Mouse (Mus musculus) neural tube, embryonic 14.5 days (tissue): ENCODE measurements around the gene Cdc14b. TPM values are rescaled to one million over a fixed set of nuclear protein-coding genes. Genes with fewer than 3 reads are reported as not detected.

Experiments used
- ATAC-seq: fragments of 200-750 bp; cut with Nextera tagmentation; 2 replicates; pipeline ENCODE4 v1.8.0; 2017; ENCODE audit warnings: low read depth, mild to moderate bottlenecking, moderate TSS enrichment, moderate library complexity
- H3K27ac ChIP-seq: fragments of 300-500 bp; sonication (generic); 2 replicates; pipeline ENCODE4 v1.5.1; 2014; ENCODE audit warnings: low read depth, mild to moderate bottlenecking, control low read depth, low read length, moderate library complexity, mixed read lengths
- H3K27me3 ChIP-seq: fragments of 300-500 bp; sonication (generic); 2 replicates; pipeline ENCODE4 v1.6.1; 2014; ENCODE audit warnings: low read length; ENCODE audit not compliant: control insufficient read depth, insufficient read depth
- H3K36me3 ChIP-seq: fragments of 300-500 bp; sonication (generic); 2 replicates; pipeline ENCODE4 v1.6.1; 2014; ENCODE audit warnings: low read length, mixed read lengths; ENCODE audit not compliant: control insufficient read depth, insufficient read depth
- H3K4me1 ChIP-seq: fragments of 300-500 bp; sonication (generic); 2 replicates; pipeline ENCODE4 v1.6.1; 2014; ENCODE audit warnings: low read length; ENCODE audit not compliant: control insufficient read depth, insufficient read depth
- H3K4me2 ChIP-seq: fragments of 300-500 bp; sonication (generic); 2 replicates; pipeline ENCODE4 v1.6.1; 2014; ENCODE audit warnings: mild to moderate bottlenecking, low read depth, low read length, control low read depth
- H3K4me3 ChIP-seq: fragments of 300-500 bp; sonication (generic); 2 replicates; pipeline ENCODE4 v1.5.1; 2014; ENCODE audit warnings: low read depth, low read length, control low read depth, mixed read lengths
- H3K9ac ChIP-seq: fragments of 300-500 bp; sonication (generic); replicated peaks from 2 replicates; pipeline ENCODE4 v1.6.1; 2014; ENCODE audit warnings: low read depth, mild to moderate bottlenecking, control low read depth, low read length, mixed read lengths
- H3K9me3 ChIP-seq: fragments of 300-500 bp; sonication (generic); 2 replicates; pipeline ENCODE4 v1.6.1; 2016; ENCODE audit warnings: low read length; ENCODE audit not compliant: control insufficient read depth
- WGBS: fragments of 180-500 bp; shearing (Covaris S2); extraction: QIAGEN DNeasy Blood & Tissue Kit; methylation state at CpG from one replicate; pipeline ENCODE4 v1.1.7; 2014; 5-methylcytosine and 5-hydroxymethylcytosine counted together
- polyA plus RNA-seq: library from polyadenylated mRNA; unstranded; fragments of >200 nt; fragmentation: Nextera tagmentation; extraction: Ambion mirVana; gene quantifications from 2 replicates; pipeline ENCODE4 v1.2.1, GENCODE M21; 2014

Gene Cdc14b
- polyA plus RNA-seq, 1 experiment from 2014 or later, result 4.0 TPM

- Histone ChIP-seq H3K27ac (no peak overlapping the region), H3K4me3 (no peak overlapping the region), H3K36me3 (peaks cover 11% of the 10 kb centered on the region), H3K27me3 (no peaks in the 10 kb centered on the region), H3K4me2 (no peak overlapping the region), H3K9ac (no peak overlapping the region), H3K4me1 (no peaks in the 10 kb centered on the region), H3K9me3 (no peaks in the 10 kb centered on the region)
- ATAC-seq, result no peak
- 89% methylated on average over 4 of the region's 4 CpGs for WGBS
These were observed 94.8 kb downstream of the Cdc14b start for GRCm38 (mm10) chr13:64180300-64180699.

GRCm38 (mm10) chr13:64178746-64179652 lies 96.1 kb downstream of the Cdc14b start:
- no peak for ATAC-seq
- Histone ChIP-seq H3K9ac (no peak overlapping the region), H3K36me3 (peaks cover 11% of the 10 kb centered on the region), H3K9me3 (no peaks in the 10 kb centered on the region), H3K4me2 (no peak overlapping the region), H3K4me1 (no peaks in the 10 kb centered on the region), H3K4me3 (no peak overlapping the region), H3K27ac (no peak overlapping the region), H3K27me3 (no peaks in the 10 kb centered on the region)
- 85% methylated on average over 13 of the region's 13 CpGs for WGBS

- peaks cover 16% of the 10 kb centered on the region for H3K36me3 ChIP-seq
- no peak overlapping the region for H3K9ac ChIP-seq
- no peak overlapping the region for H3K4me2 ChIP-seq
- H3K4me3 ChIP-seq, result no peak overlapping the region
- H3K4me1 ChIP-seq, result no peaks in the 10 kb centered on the region
- ATAC-seq, result no peak
- no peaks in the 10 kb centered on the region for H3K27me3 ChIP-seq
- 88% methylated on average over 7 of the region's 7 CpGs for WGBS
- H3K9me3 ChIP-seq, result no peaks in the 10 kb centered on the region
- no peak overlapping the region for H3K27ac ChIP-seq
These were observed 97.1 kb downstream of the Cdc14b start for GRCm38 (mm10) chr13:64178000-64178399.

- no peak overlapping the region for H3K9ac ChIP-seq
- no peak overlapping the region for H3K27ac ChIP-seq
- H3K9me3 ChIP-seq, result peaks cover 40% of the 10 kb centered on the region
- H3K4me1 ChIP-seq, result no peaks in the 10 kb centered on the region
- H3K4me2 ChIP-seq, result no peak overlapping the region
- H3K27me3 ChIP-seq, result no peaks in the 10 kb centered on the region
- H3K36me3 ChIP-seq, result peaks cover 20% of the 10 kb centered on the region; the same call in 1 of the 2 replicates
- WGBS, result 97% methylated on average over 25 of the region's 25 CpGs
- H3K4me3 ChIP-seq, result no peak overlapping the region
- ATAC-seq, result no peak
These were observed 105.3 kb downstream of the Cdc14b start for GRCm38 (mm10) chr13:64169746-64170145.

DNA sequence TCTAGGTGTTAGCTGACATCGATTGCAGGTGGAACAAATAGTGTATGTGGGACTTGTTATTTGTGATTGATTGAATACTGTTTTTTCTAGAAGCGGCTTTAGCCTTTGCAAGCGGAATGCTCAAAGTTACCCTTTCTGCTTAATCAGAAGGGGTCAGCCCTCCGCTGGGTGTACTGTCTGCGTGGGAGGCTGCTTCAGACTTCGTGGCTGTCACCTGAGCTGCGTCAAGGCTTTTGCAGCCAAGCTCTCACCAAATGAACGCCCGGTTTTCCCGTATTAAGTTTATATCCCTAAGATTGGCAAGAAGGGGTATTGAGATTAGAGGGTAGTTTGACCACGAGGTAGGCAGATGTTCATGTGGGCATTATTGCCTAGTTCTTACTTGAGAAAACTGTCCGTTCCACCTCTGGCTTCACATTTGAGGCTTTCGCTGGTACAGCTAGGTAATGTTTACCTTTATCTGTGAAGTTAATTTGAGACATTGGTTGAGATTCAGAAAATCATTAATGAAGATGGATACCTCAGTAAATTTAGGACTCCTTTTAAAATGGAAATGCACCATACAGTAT lies 111.9 kb downstream of the Cdc14b start:
- Histone ChIP-seq H3K9ac (peak overlapping the region; percentile 86), H3K27me3 (no peaks in the 10 kb centered on the region), H3K27ac (no peak overlapping the region), H3K36me3 (no peaks in the 10 kb centered on the region), H3K9me3 (peaks cover 7% of the 10 kb centered on the region), H3K4me1 (peaks cover 5% of the 10 kb centered on the region; the same call in 1 of the 2 replicates), H3K4me2 (peak overlapping the region; percentile 100), H3K4me3 (peak overlapping the region; percentile 80)
- no peak for ATAC-seq
- 28% methylated on average over 13 of the region's 13 CpGs for WGBS

DNA sequence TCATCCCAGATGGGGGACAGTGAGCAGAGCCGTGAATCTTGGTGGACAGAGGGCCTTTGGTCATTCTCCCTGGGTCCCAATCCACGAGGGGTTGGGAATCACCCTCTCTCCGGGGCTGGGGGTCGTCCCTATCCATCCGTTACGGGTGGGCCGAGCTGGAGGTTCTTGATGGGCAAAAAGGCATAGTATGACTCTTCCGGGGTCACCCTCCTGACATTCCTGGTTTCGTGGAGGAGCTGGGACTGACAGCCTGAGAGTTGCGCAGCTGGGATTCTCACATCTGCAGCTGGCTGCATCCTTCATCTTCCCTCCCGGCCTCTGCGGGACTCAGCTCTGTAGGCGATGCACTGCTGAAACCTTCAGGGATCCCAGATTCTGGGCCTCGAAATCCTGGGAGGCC lies 112.5 kb downstream of the Cdc14b start:
- peaks cover 5% of the 10 kb centered on the region; the same call in 1 of the 2 replicates for H3K9me3 ChIP-seq
- H3K4me3 ChIP-seq, result peak overlapping the region; percentile 80
- H3K4me1 ChIP-seq, result peaks cover 5% of the 10 kb centered on the region; the same call in 1 of the 2 replicates
- H3K4me2 ChIP-seq, result peak overlapping the region; percentile 100
- 2% methylated on average over 14 of the region's 14 CpGs for WGBS
- no peaks in the 10 kb centered on the region for H3K27me3 ChIP-seq
- ATAC-seq, result peak; percentile 0; the same call in 1 of the 2 replicates
- no peaks in the 10 kb centered on the region for H3K36me3 ChIP-seq
- H3K27ac ChIP-seq, result no peak overlapping the region
- H3K9ac ChIP-seq, result peak overlapping the region; percentile 86

DNA sequence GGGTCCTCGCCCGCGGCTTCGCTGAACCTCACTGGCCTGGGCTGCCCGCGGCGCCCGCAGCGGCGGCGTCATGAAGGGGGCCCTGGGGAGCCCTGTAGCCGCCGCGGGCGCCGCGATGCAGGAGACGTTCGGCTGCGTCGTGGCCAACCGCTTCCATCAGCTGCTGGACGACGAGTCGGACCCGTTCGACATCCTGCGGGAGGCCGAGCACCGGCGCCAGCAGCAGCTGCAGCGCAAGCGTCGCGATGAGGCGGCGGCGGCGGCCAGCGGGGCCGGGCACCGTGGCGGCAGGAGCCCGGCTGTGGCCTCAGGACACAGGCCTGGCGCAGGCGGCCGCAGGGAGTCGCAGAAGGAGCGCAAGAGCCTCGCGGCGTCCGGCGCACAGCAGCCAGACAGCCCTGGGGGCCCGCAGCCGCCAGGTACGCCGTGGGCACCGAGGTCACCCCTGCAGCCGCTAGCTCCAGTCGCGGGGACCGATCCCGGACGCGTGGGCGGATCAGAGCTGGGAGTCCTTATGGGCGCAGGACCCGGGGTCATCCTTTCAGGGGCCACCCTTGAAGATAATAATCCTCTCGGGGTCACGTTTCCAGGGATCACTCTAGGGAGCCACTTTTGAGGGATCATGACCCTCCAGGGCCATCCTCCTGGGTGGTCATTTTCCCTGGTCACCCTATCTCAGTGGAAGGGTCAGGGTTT lies 113.0 kb downstream of the Cdc14b start:
- Histone ChIP-seq H3K4me3 (peak overlapping the region; percentile 80), H3K4me2 (peak overlapping the region; percentile 100), H3K27me3 (no peaks in the 10 kb centered on the region), H3K9me3 (peaks cover 2% of the 10 kb centered on the region; the same call in 1 of the 2 replicates), H3K27ac (peak overlapping the region; percentile 88), H3K9ac (peak overlapping the region; percentile 86), H3K4me1 (peaks cover 5% of the 10 kb centered on the region; the same call in 1 of the 2 replicates), H3K36me3 (no peaks in the 10 kb centered on the region)
- under 1% methylated on average over 70 of the region's 71 CpGs for WGBS
- ATAC-seq, result no peak; the same call in 1 of the 2 replicates

GRCm38 (mm10) chr13:64161548-64161915 lies 113.6 kb downstream of the Cdc14b start, which contains the start of gene Habp4:
Gene Habp4 (plus strand): TSS chr13:64161824.
- no peaks in the 10 kb centered on the region for H3K27me3 ChIP-seq
- H3K9ac ChIP-seq, result peak within 1 kb of the TSS; percentile 86
- H3K4me1 ChIP-seq, result peaks cover 5% of the 10 kb centered on the region; the same call in 1 of the 2 replicates
- peak within 1 kb of the TSS; percentile 100 for H3K4me2 ChIP-seq
- peak; percentile 98 for ATAC-seq
- H3K27ac ChIP-seq, result peak within 1 kb of the TSS; percentile 88
- 0% methylated on average over 23 of the region's 31 CpGs for WGBS
- peak within 1 kb of the TSS; percentile 80 for H3K4me3 ChIP-seq
- no peaks in the 10 kb centered on the region for H3K9me3 ChIP-seq
- H3K36me3 ChIP-seq, result no peaks in the 10 kb centered on the region
